Mouse (Mus musculus) liver, embryonic 15.5 days (tissue): ENCODE results near the gene Diablo. TPM values are rescaled to one million over a fixed set of nuclear protein-coding genes. Genes with fewer than 3 reads are reported as not detected.
A peak's percentile ranks its signal among the peaks of the same experiment; 100 is the strongest.

Source experiments
- ATAC-seq: fragments of 200-750 bp; cut with Nextera tagmentation; 2 replicates; pipeline ENCODE4 v1.8.0; 2017; ENCODE audit warnings: moderate number of reproducible peaks, mild to moderate bottlenecking, moderate library complexity; ENCODE audit not compliant: insufficient read depth
- H3K27ac ChIP-seq: fragments of 300-500 bp; sonication (generic); replicated peaks from 2 replicates; pipeline ENCODE4 v1.5.1; 2015; ENCODE audit warnings: mild to moderate bottlenecking, inconsistent platforms
- H3K27me3 ChIP-seq: fragments of 300-500 bp; sonication (generic); 2 replicates; pipeline ENCODE4 v1.6.1; 2015; ENCODE audit warnings: mild to moderate bottlenecking, inconsistent platforms
- H3K36me3 ChIP-seq: fragments of 300-500 bp; sonication (generic); replicated peaks from 2 replicates; pipeline ENCODE4 v1.6.1; 2015; ENCODE audit warnings: moderate library complexity, mild to moderate bottlenecking, inconsistent platforms
- H3K4me1 ChIP-seq: fragments of 300-500 bp; sonication (generic); replicated peaks from 2 replicates; pipeline ENCODE4 v1.6.1; 2015; ENCODE audit warnings: inconsistent platforms
- H3K4me2 ChIP-seq: fragments of 300-500 bp; sonication (generic); 2 replicates; pipeline ENCODE4 v1.6.1; 2015; ENCODE audit warnings: moderate library complexity, mild to moderate bottlenecking, inconsistent platforms
- H3K4me3 ChIP-seq: fragments of 300-500 bp; sonication (generic); replicated peaks from 2 replicates; pipeline ENCODE4 v1.5.1; 2015; ENCODE audit warnings: mild to moderate bottlenecking, inconsistent platforms
- H3K9ac ChIP-seq: fragments of 300-500 bp; sonication (generic); 2 replicates; pipeline ENCODE4 v1.6.1; 2015; ENCODE audit warnings: moderate library complexity, mild to moderate bottlenecking, inconsistent platforms
- H3K9me3 ChIP-seq: fragments of 300-500 bp; sonication (generic); replicated peaks from 2 replicates; pipeline ENCODE4 v1.6.1; 2016; ENCODE audit warnings: inconsistent platforms
- WGBS: fragments of 180-500 bp; shearing (Covaris S2); methylation state at CpG from one replicate; pipeline ENCODE4 v1.1.7; 2015; ENCODE audit warnings: mixed read lengths; ENCODE audit not compliant: insufficient replicate concordance; 5-methylcytosine and 5-hydroxymethylcytosine counted together
- polyA plus RNA-seq: library from polyadenylated mRNA; unstranded; fragments of >200 nt; fragmentation: Nextera tagmentation; extraction: Ambion mirVana; gene quantifications from 2 replicates; pipeline ENCODE4 v1.2.1, GENCODE M21; 2015

Gene Diablo
- polyA plus RNA-seq, 1 experiment from 2014 or later, result 51.6 TPM

DNA sequence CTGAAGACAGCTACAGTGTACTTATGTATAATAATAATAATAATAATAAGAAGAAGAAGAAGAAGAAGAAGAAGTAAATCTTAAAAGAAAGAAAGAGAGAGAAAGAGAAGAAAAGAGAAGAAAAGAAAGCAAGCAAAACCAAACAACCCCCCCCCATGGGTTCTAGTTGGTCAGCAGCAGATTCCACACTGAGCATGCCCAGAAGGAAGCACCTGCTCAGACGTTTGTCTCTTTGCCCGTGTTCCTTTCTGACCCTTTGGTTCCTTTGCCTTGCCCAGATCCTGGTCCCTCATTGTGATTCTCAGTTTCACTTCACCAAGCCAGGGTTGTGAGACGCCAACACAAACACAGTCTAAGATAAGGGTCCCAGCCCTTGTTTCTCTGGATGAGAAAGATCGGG is 22.0 kb downstream of the Diablo start:
- H3K4me2 ChIP-seq, result no peak overlapping the region
- H3K4me3 ChIP-seq, result no peak overlapping the region
- H3K9ac ChIP-seq, result no peak overlapping the region
- no peaks in the 10 kb centered on the region for H3K9me3 ChIP-seq
- no peak for ATAC-seq
- H3K27ac ChIP-seq, result no peak overlapping the region
- H3K36me3 ChIP-seq, result no peaks in the 10 kb centered on the region
- H3K4me1 ChIP-seq, result no peaks in the 10 kb centered on the region
- peaks cover 56% of the 10 kb centered on the region for H3K27me3 ChIP-seq
- WGBS, result 37% methylated on average over 4 of the region's 4 CpGs

DNA sequence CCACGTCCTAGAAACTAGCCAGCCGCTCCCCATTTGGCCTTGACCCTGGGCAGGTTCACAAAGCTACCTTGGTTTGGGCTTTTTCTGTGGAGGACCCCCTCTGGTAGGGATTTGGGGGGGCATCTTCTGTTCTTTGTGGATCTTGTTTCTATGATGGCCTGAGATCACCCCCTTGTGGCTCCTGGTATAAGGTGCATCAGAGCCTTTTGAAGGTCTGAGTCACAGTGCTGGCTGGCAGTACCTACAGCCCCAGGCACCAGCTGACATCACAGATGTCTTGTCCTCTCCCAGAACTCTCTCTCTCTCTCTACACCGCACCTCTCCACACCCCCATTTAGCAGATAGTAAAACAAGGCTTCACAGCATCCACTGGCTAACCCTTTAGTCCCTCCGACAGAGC is 24.3 kb downstream of the Diablo start:
- Histone ChIP-seq H3K27ac (no peak overlapping the region), H3K4me3 (no peak overlapping the region), H3K27me3 (peaks cover 45% of the 10 kb centered on the region), H3K4me1 (no peaks in the 10 kb centered on the region), H3K36me3 (no peaks in the 10 kb centered on the region), H3K9me3 (no peaks in the 10 kb centered on the region), H3K9ac (no peak overlapping the region), H3K4me2 (no peak overlapping the region)
- 27% methylated on average over 4 of the region's 4 CpGs for WGBS
- ATAC-seq, result no peak

DNA sequence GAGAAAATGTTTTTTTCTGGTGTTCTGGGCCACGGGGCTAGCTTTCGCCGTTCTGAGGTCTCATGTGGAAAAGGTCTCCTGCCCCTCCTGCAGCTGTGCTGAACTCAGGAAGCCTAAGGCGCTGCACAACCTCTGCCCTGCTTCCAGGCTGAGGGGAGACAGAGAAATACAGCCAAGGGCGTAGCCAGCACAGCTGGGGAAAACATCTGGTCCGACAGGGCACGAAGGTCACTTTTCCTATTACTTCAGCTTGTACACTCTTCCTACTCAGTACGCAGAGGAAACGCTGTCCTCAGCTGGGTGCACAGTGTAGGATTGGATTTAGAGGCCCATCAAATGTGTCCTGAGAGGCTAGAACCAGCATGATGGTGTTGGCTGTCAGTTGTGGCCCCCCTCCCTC is 34.0 kb downstream of the Diablo start:
- H3K9me3 ChIP-seq, result no peaks in the 10 kb centered on the region
- no peak overlapping the region for H3K4me3 ChIP-seq
- H3K9ac ChIP-seq, result no peak overlapping the region
- peaks cover 34% of the 10 kb centered on the region for H3K27me3 ChIP-seq
- H3K36me3 ChIP-seq, result no peaks in the 10 kb centered on the region
- 51% methylated on average over 9 of the region's 9 CpGs for WGBS
- H3K4me2 ChIP-seq, result no peak overlapping the region
- no peak for ATAC-seq
- H3K27ac ChIP-seq, result no peak overlapping the region
- no peaks in the 10 kb centered on the region for H3K4me1 ChIP-seq

- H3K9me3 ChIP-seq, result no peaks in the 10 kb centered on the region
- no peaks in the 10 kb centered on the region for H3K4me1 ChIP-seq
- 0 out of 2 replicates have a peak within 1 kb of the TSS, but pooled peaks have one; percentile 20 for H3K4me2 ChIP-seq
- no peak within 1 kb of the TSS for H3K9ac ChIP-seq
- no peak within 1 kb of the TSS for H3K4me3 ChIP-seq
- peaks cover 34% of the 10 kb centered on the region for H3K27me3 ChIP-seq
- no peaks in the 10 kb centered on the region for H3K36me3 ChIP-seq
- ATAC-seq, result no peak
- 9% methylated on average over 25 of the region's 25 CpGs for WGBS
- no peak within 1 kb of the TSS for H3K27ac ChIP-seq
Observed at GRCm38 (mm10) chr5:123489112-123489785, 34.7 kb downstream of the Diablo start, which contains the start of the genes Lrrc43 and Il31. TSS of gene Lrrc43 (plus strand) at chr5:123489305. TSS of gene Il31 (minus strand) at chr5:123489489.

DNA sequence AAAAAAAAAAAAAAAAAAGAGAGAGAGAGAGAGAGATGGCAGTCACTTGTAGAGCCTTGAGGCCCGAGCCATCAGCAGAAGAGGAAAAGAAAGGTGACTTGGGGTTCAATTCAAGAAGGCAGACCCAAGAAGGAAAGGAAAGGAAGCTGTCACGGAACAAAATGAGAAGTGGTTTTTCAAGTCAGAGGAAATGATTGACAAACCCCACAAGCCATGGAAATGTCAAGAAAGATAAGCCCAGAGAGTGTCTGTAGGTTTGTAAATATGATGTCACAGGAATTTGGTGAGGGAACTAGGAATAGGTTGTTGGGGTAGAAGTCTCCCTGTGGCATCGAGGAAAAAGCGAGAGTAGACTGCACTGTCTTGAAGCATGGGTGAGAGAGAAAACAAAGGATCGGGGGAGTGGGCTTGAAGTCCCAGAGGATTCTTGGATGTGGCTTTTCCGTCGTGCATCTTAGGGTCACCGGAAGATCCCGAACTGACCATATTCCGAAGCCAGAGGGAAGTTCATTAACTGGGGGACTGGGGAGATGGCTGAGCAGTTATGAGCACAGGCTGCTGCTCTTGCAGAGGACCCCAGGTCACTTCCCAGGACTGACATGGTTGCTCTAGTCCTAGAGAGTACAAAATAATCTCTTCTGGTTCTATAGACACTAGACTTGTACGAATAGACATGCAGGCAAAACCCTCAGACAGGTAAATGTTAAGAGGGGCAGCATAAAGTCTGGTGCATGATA is 36.1 kb downstream of the Diablo start:
- H3K27me3 ChIP-seq, result peaks cover 34% of the 10 kb centered on the region
- no peak overlapping the region for H3K4me2 ChIP-seq
- WGBS, result 43% methylated on average over 11 of the region's 11 CpGs
- H3K4me3 ChIP-seq, result no peak overlapping the region
- no peak for ATAC-seq
- H3K36me3 ChIP-seq, result no peaks in the 10 kb centered on the region
- no peaks in the 10 kb centered on the region for H3K4me1 ChIP-seq
- H3K27ac ChIP-seq, result no peak overlapping the region
- H3K9ac ChIP-seq, result no peak overlapping the region
- no peaks in the 10 kb centered on the region for H3K9me3 ChIP-seq

- Histone ChIP-seq H3K4me1 (no peaks in the 10 kb centered on the region), H3K36me3 (no peaks in the 10 kb centered on the region), H3K27me3 (peaks cover 11% of the 10 kb centered on the region; the same call in 1 of the 2 replicates), H3K27ac (no peak overlapping the region), H3K4me3 (no peak overlapping the region), H3K4me2 (no peak overlapping the region), H3K9ac (no peak overlapping the region), H3K9me3 (no peaks in the 10 kb centered on the region)
- 67% methylated on average over 5 of the region's 5 CpGs for WGBS
- ATAC-seq, result no peak
Observed at GRCm38 (mm10) chr5:123473817-123474216, 50.2 kb downstream of the Diablo start.

DNA sequence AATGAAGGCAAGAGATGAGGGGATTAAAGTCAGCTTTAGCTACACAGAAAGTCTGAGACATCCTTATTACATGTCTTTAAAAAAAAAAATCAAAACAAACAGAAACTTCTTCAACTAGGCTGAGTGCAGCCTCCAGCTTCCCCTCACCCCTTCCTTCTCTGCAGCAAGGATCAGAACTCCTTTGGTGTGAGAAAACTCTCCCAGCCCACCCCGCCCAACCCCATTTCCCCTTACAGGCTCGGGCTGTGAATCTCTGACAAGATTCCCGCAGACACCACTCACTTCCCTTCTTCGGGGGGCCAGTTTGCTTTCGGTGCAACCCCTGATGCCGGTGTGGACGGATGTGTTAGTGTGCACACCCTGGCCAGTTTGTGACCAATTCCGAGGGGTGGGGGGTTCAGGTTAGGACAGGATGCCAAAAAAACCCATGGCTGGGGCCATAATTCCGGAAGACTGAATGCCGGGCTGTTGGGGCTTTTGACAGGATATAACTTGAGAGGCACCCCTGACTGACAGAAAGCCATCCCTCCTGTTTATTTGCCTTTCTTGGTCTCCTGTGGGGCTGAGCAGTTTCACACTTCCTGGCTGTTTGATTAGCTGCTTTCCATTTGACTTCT is 53.1 kb downstream of the Diablo start:
- H3K36me3 ChIP-seq, result no peaks in the 10 kb centered on the region
- H3K4me3 ChIP-seq, result no peak overlapping the region
- H3K9ac ChIP-seq, result no peak overlapping the region
- peaks cover 11% of the 10 kb centered on the region for H3K27me3 ChIP-seq
- H3K4me1 ChIP-seq, result no peaks in the 10 kb centered on the region
- peak overlapping the region; percentile 35 for H3K4me2 ChIP-seq
- ATAC-seq, result no peak
- no peaks in the 10 kb centered on the region for H3K9me3 ChIP-seq
- 4% methylated on average over 10 of the region's 10 CpGs for WGBS
- H3K27ac ChIP-seq, result no peak overlapping the region

DNA sequence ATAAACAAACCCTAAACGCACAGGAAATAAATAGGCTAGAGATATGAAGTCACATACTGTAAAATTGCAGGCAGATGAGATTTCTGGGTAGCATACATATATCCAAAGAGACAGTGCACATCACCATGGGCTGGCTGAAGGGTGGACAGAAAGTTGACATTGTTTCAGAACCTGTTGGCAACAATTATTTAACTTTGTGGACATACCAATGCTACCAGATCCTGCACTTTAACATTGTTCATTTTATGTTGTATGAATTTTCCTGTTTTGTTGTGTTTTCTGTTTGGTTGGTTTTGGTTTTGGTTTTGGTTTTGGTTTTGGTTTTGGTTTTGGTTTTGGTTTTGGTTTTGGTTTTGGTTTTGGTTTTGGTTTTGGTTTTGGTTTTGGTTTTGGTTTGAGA is 59.3 kb downstream of the Diablo start:
- Histone ChIP-seq H3K4me1 (no peaks in the 10 kb centered on the region), H3K36me3 (no peaks in the 10 kb centered on the region)
- ATAC-seq, result no peak

GRCm38 (mm10) chr5:123461420-123461819 is 62.6 kb downstream of the Diablo start:
- no peaks in the 10 kb centered on the region for H3K36me3 ChIP-seq
- ATAC-seq, result no peak
- no peaks in the 10 kb centered on the region for H3K9me3 ChIP-seq
- H3K4me2 ChIP-seq, result no peak overlapping the region
- H3K4me3 ChIP-seq, result no peak overlapping the region
- H3K4me1 ChIP-seq, result no peaks in the 10 kb centered on the region
- no peak overlapping the region for H3K9ac ChIP-seq
- no peaks in the 10 kb centered on the region for H3K27me3 ChIP-seq
- 37% methylated on average over 5 of the region's 5 CpGs for WGBS
- H3K27ac ChIP-seq, result no peak overlapping the region

More for the DNA sequence above, 59.3 kb downstream of the Diablo start:
- H3K27ac ChIP-seq, result no peak overlapping the region
- H3K9ac ChIP-seq, result no peak overlapping the region
- WGBS, result 58% methylated on average over 1 of the region's 1 CpGs
- H3K4me2 ChIP-seq, result no peak overlapping the region
- no peak overlapping the region for H3K4me3 ChIP-seq
- H3K27me3 ChIP-seq, result no peaks in the 10 kb centered on the region; the same call in 1 of the 2 replicates
- H3K9me3 ChIP-seq, result no peaks in the 10 kb centered on the region
